Mouse (Mus musculus) E14TG2a.4 (cell line): ENCODE measurements around the gene Znhit6.

Experiments used
- CTCF ChIP-seq: conservative IDR thresholded peaks from 2 replicates; pipeline ENCODE4 v1.5.1; 2014; ENCODE audit warnings: low read length
- NANOG ChIP-seq: IDR thresholded peaks from 2 replicates; pipeline ENCODE4 v1.6.1; 2014; ENCODE audit warnings: borderline replicate concordance, low read length, mixed read lengths
- POU5F1 ChIP-seq: IDR thresholded peaks from 2 replicates; pipeline ENCODE4 v1.6.1; 2014; ENCODE audit warnings: low read length, borderline replicate concordance

DNA sequence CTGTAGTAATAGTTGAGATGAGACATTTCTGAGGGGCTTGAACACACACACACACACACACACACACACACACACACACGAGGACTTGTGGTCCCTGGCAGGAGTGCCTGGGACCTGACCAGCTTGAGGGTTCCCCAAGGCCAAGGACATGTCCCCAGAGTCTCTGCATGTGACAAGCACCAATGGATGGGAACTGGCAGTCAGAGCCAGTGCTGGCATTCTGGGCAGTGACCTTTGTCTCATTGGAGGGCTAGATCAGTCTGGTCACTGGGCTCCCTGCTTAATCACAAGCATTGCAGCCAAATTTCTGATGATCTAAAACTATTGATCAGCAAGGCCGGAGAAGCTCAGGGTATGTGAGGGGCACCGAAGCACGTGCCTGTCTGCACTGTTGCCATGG, 48.8 kb downstream of the Znhit6 start:
- no peak for TF ChIP-seq CTCF
- no peak for TF ChIP-seq POU5F1
- TF ChIP-seq NANOG = no peak
